Mouse (Mus musculus): ENCODE data around the gene Nek11. TPM values are rescaled to one million over a fixed set of nuclear protein-coding genes. Genes with fewer than 3 reads are reported as not detected.

Gene Nek11
- total and polyA plus RNA-seq, 2 experiments from 2014 or later, result 1.4 to 3.6 TPM

- no peaks in the 10 kb centered on the region for H3K36me3 ChIP-seq (ENCODE audit: insufficient read depth, low read length)
- no peak for ATAC-seq (ENCODE audit: low FRiP score)
- WGBS, result 85% methylated on average over 3 of the region's 3 CpGs
- no peak overlapping the region for H3K4me2 ChIP-seq (ENCODE audit: low read depth, low read length, poor library complexity, severe bottlenecking)
- H3K27ac ChIP-seq (ENCODE audit: low read depth, low read length), result no peak overlapping the region
- no peak for DNase-seq (ENCODE audit: low spot score)
- H3K9me3 ChIP-seq (ENCODE audit: low read length), result no peaks in the 10 kb centered on the region
- H3K27me3 ChIP-seq (ENCODE audit: insufficient read depth, low read length), result no peaks in the 10 kb centered on the region
- no peaks in the 10 kb centered on the region for H3K4me1 ChIP-seq (ENCODE audit: insufficient read depth, low read length)
- TF ChIP-seq CTCF (IDR thresholded peaks at IDR 0.05), result no peak
- no peak overlapping the region for H3K9ac ChIP-seq (replicated peaks; ENCODE audit: low read length, poor library complexity, severe bottlenecking)
- H3K4me3 ChIP-seq (ENCODE audit: low read depth, low read length), result no peak overlapping the region
Observed at GRCm38 (mm10) chr9:105182392-105182791, 212.9 kb downstream of the Nek11 start.

GRCm38 (mm10) chr9:105144992-105145391 lies 250.3 kb downstream of the Nek11 start, which contains the start of gene 1700080E11Rik:
1700080E11Rik (minus strand) TSS chr9:105145092.
- WGBS, result 76% methylated on average over 6 of the region's 6 CpGs
- ATAC-seq (ENCODE audit: low FRiP score), result no peak

GRCm38 (mm10) chr9:105139204-105139603 lies 256.1 kb downstream of the Nek11 start:
- TF ChIP-seq CTCF (IDR thresholded peaks at IDR 0.05), result no peak
- Histone ChIP-seq H3K4me3 (ENCODE audit: low read depth, low read length) (no peak overlapping the region), H3K9me3 (ENCODE audit: low read length) (no peaks in the 10 kb centered on the region), H3K27me3 (ENCODE audit: insufficient read depth, low read length) (no peaks in the 10 kb centered on the region), H3K4me2 (ENCODE audit: low read depth, low read length, poor library complexity, severe bottlenecking) (no peak overlapping the region), H3K36me3 (ENCODE audit: insufficient read depth, low read length) (no peaks in the 10 kb centered on the region), H3K27ac (ENCODE audit: low read depth, low read length) (no peak overlapping the region), H3K4me1 (ENCODE audit: insufficient read depth, low read length) (no peaks in the 10 kb centered on the region), H3K9ac (replicated peaks; ENCODE audit: low read length, poor library complexity, severe bottlenecking) (no peak overlapping the region)
- ATAC-seq (ENCODE audit: low FRiP score) (no peak), DNase-seq (ENCODE audit: low spot score) (no peak)
- WGBS, result 86% methylated on average over 6 of the region's 6 CpGs

More at GRCm38 (mm10) chr9:105144992-105145391, 250.3 kb downstream of the Nek11 start, which contains the start of gene 1700080E11Rik:
- Histone ChIP-seq H3K9me3 (ENCODE audit: low read length) (no peaks in the 10 kb centered on the region), H3K4me1 (ENCODE audit: insufficient read depth, low read length) (no peaks in the 10 kb centered on the region), H3K9ac (replicated peaks; ENCODE audit: low read length, poor library complexity, severe bottlenecking) (no peak within 1 kb of the TSS), H3K27me3 (ENCODE audit: insufficient read depth, low read length) (no peaks in the 10 kb centered on the region), H3K27ac (ENCODE audit: low read depth, low read length) (no peak within 1 kb of the TSS), H3K36me3 (ENCODE audit: insufficient read depth, low read length) (no peaks in the 10 kb centered on the region), H3K4me2 (ENCODE audit: low read depth, low read length, poor library complexity, severe bottlenecking) (no peak within 1 kb of the TSS), H3K4me3 (ENCODE audit: low read depth, low read length) (no peak within 1 kb of the TSS)
- DNase-seq (ENCODE audit: low spot score), result no peak
- no peak for TF ChIP-seq CTCF (IDR thresholded peaks at IDR 0.05)

GRCm38 (mm10) chr9:105136404-105136803 lies 258.9 kb downstream of the Nek11 start:
- Histone ChIP-seq H3K9ac (replicated peaks; ENCODE audit: low read length, poor library complexity, severe bottlenecking) (no peak overlapping the region), H3K27me3 (ENCODE audit: insufficient read depth, low read length) (no peaks in the 10 kb centered on the region), H3K4me1 (ENCODE audit: insufficient read depth, low read length) (no peaks in the 10 kb centered on the region), H3K27ac (ENCODE audit: low read depth, low read length) (no peak overlapping the region), H3K9me3 (ENCODE audit: low read length) (no peaks in the 10 kb centered on the region), H3K36me3 (ENCODE audit: insufficient read depth, low read length) (no peaks in the 10 kb centered on the region), H3K4me2 (ENCODE audit: low read depth, low read length, poor library complexity, severe bottlenecking) (no peak overlapping the region), H3K4me3 (ENCODE audit: low read depth, low read length) (no peak overlapping the region)
- ATAC-seq (ENCODE audit: low FRiP score), result no peak
- DNase-seq (ENCODE audit: low spot score), result no peak
- WGBS, result 27% methylated on average over 1 of the region's 1 CpGs
- TF ChIP-seq CTCF (IDR thresholded peaks at IDR 0.05), result no peak

- 0 out of 2 replicates have a peak, but pooled peaks cover 5% of the 10 kb centered on the region for H3K4me1 ChIP-seq (ENCODE audit: insufficient read depth, low read length)
- 84% methylated on average over 5 of the region's 5 CpGs for WGBS
- H3K36me3 ChIP-seq (ENCODE audit: insufficient read depth, low read length), result no peaks in the 10 kb centered on the region
- no peak overlapping the region for H3K4me3 ChIP-seq (ENCODE audit: low read depth, low read length)
- no peaks in the 10 kb centered on the region for H3K27me3 ChIP-seq (ENCODE audit: insufficient read depth, low read length)
- ATAC-seq (ENCODE audit: low FRiP score) (no peak), DNase-seq (ENCODE audit: low spot score) (no peak)
- TF ChIP-seq CTCF (IDR thresholded peaks at IDR 0.05), result no peak
- H3K9me3 ChIP-seq (ENCODE audit: low read length), result no peaks in the 10 kb centered on the region
- H3K4me2 ChIP-seq (ENCODE audit: low read depth, low read length, poor library complexity, severe bottlenecking), result no peak overlapping the region
- H3K9ac ChIP-seq (replicated peaks; ENCODE audit: low read length, poor library complexity, severe bottlenecking), result no peak overlapping the region
- H3K27ac ChIP-seq (ENCODE audit: low read depth, low read length), result no peak overlapping the region
Observed at GRCm38 (mm10) chr9:105134536-105134935, 260.8 kb downstream of the Nek11 start.

DNA sequence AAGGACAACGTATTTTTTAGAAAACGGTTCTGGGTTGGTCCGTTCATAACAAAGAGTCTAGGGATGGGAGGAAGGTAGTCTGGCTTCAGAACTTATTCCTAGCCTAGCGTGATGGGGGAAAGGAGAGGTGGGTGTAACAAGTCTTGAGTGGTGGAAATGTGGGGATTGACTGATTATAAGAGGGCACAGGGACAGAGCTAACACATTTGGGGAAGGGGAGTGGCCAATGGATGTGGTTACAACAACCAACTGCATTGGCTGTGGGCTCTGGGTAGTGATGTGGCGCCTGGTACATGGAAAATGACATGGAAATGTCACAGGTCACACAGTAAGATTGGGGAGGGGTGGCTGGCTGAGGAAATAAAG lies 263.3 kb downstream of the Nek11 start:
- Histone ChIP-seq H3K27ac (ENCODE audit: low read depth, low read length) (peak overlapping the region; percentile 91), H3K9me3 (ENCODE audit: low read length) (no peaks in the 10 kb centered on the region), H3K9ac (replicated peaks; ENCODE audit: low read length, poor library complexity, severe bottlenecking) (peak overlapping the region; percentile 77; the same call in 1 of the 2 replicates), H3K4me2 (ENCODE audit: low read depth, low read length, poor library complexity, severe bottlenecking) (peak overlapping the region; percentile 71), H3K4me3 (ENCODE audit: low read depth, low read length) (peak overlapping the region; percentile 70), H3K36me3 (ENCODE audit: insufficient read depth, low read length) (no peaks in the 10 kb centered on the region), H3K27me3 (ENCODE audit: insufficient read depth, low read length) (no peaks in the 10 kb centered on the region), H3K4me1 (ENCODE audit: insufficient read depth, low read length) (0 out of 2 replicates have a peak, but pooled peaks cover 5% of the 10 kb centered on the region)
- WGBS, result 21% methylated on average over 5 of the region's 5 CpGs
- TF ChIP-seq CTCF (IDR thresholded peaks at IDR 0.05), result no peak
- ATAC-seq (ENCODE audit: low FRiP score), result peak; percentile 28; the same call in 1 of the 2 replicates
- peak; percentile 4 for DNase-seq (ENCODE audit: low spot score)
